Mouse (Mus musculus): ENCODE measurements around the gene Chst15.

Chst15 gene

GRCm38 (mm10) chr7:132269661-132270060, 47.4 kb downstream of the Chst15 start:
- DNase-seq (ENCODE audit: inconsistent age in 2 of 2, low spot score in 1 of 2): no peak

- peak; percentile 37 to 75 for DNase-seq (ENCODE audit: inconsistent age in 2 of 2, low spot score in 1 of 2)
Observed at GRCm38 (mm10) chr7:132267721-132268498, 49.1 kb downstream of the Chst15 start.

GRCm38 (mm10) chr7:132264763-132265162, 52.3 kb downstream of the Chst15 start:
- DNase-seq (ENCODE audit: inconsistent age in 2 of 2, low spot score in 1 of 2): no peak

- no peak for DNase-seq (ENCODE audit: inconsistent age in 2 of 2, low spot score in 1 of 2)
Observed at GRCm38 (mm10) chr7:132263186-132263585, 53.8 kb downstream of the Chst15 start.

- no peak for DNase-seq (ENCODE audit: inconsistent age in 2 of 2, low spot score in 1 of 2)
Observed at GRCm38 (mm10) chr7:132262696-132263095, 54.3 kb downstream of the Chst15 start.

- no peak for DNase-seq (ENCODE audit: inconsistent age in 2 of 2, low spot score in 1 of 2)
Observed at GRCm38 (mm10) chr7:132261885-132262284, 55.1 kb downstream of the Chst15 start.

GRCm38 (mm10) chr7:132260632-132261031, 56.4 kb downstream of the Chst15 start:
- DNase-seq (ENCODE audit: inconsistent age in 2 of 2, low spot score in 1 of 2): no peak

- peak in 1 of 2 experiments; percentile 56 for DNase-seq (ENCODE audit: inconsistent age in 2 of 2, low spot score in 1 of 2)
Observed at GRCm38 (mm10) chr7:132258817-132259216, 58.2 kb downstream of the Chst15 start.

GRCm38 (mm10) chr7:132258216-132258615, 58.8 kb downstream of the Chst15 start:
- no peak for DNase-seq (ENCODE audit: inconsistent age in 2 of 2, low spot score in 1 of 2)

- no peak for DNase-seq (ENCODE audit: inconsistent age in 2 of 2, low spot score in 1 of 2)
Observed at GRCm38 (mm10) chr7:132253513-132253912, 63.5 kb downstream of the Chst15 start.

GRCm38 (mm10) chr7:132253078-132253477, 64.0 kb downstream of the Chst15 start:
- no peak for DNase-seq (ENCODE audit: inconsistent age in 2 of 2, low spot score in 1 of 2)

- no peak for DNase-seq (ENCODE audit: inconsistent age in 2 of 2, low spot score in 1 of 2)
Observed at GRCm38 (mm10) chr7:132249563-132250119, 67.4 kb downstream of the Chst15 start.

GRCm38 (mm10) chr7:132247567-132247966, 69.5 kb downstream of the Chst15 start:
- DNase-seq (ENCODE audit: inconsistent age in 2 of 2, low spot score in 1 of 2): no peak

GRCm38 (mm10) chr7:132247091-132247490, 69.9 kb downstream of the Chst15 start:
- DNase-seq (ENCODE audit: inconsistent age in 2 of 2, low spot score in 1 of 2): no peak

- peak; percentile 36 to 58 for DNase-seq (ENCODE audit: inconsistent age in 2 of 2, low spot score in 1 of 2)
Observed at GRCm38 (mm10) chr7:132245730-132246129, 71.3 kb downstream of the Chst15 start.

- no peak for DNase-seq (ENCODE audit: inconsistent age in 2 of 2, low spot score in 1 of 2)
Observed at GRCm38 (mm10) chr7:132244637-132245036, 72.4 kb downstream of the Chst15 start.

- no peak for DNase-seq (ENCODE audit: inconsistent age in 2 of 2, low spot score in 1 of 2)
Observed at GRCm38 (mm10) chr7:132243225-132243624, 73.8 kb downstream of the Chst15 start.

- peak; percentile 31 to 73 for DNase-seq (ENCODE audit: inconsistent age in 2 of 2, low spot score in 1 of 2)
Observed at GRCm38 (mm10) chr7:132242617-132243141, 74.3 kb downstream of the Chst15 start.

- no peak for DNase-seq (ENCODE audit: inconsistent age in 2 of 2, low spot score in 1 of 2)
Observed at GRCm38 (mm10) chr7:132238921-132239320, 78.1 kb downstream of the Chst15 start.

GRCm38 (mm10) chr7:132237191-132237590, 79.8 kb downstream of the Chst15 start:
- peak; percentile 35 to 66 for DNase-seq (ENCODE audit: inconsistent age in 2 of 2, low spot score in 1 of 2)

- peak; percentile 34 to 55 for DNase-seq (ENCODE audit: inconsistent age in 2 of 2, low spot score in 1 of 2)
Observed at GRCm38 (mm10) chr7:132236789-132237188, 80.2 kb downstream of the Chst15 start.

- no peak for DNase-seq (ENCODE audit: inconsistent age in 2 of 2, low spot score in 1 of 2)
Observed at GRCm38 (mm10) chr7:132234250-132234649, 82.8 kb downstream of the Chst15 start.
